Mouse (Mus musculus): ENCODE results near the gene Rplp2. TPM values are rescaled to one million over a fixed set of nuclear protein-coding genes. Genes with fewer than 3 reads are reported as not detected.

Rplp2 gene
- polyA plus RNA-seq, 1 experiment from 2014 or later, result 1,319 TPM

- Histone ChIP-seq H3K9me3 (no peaks in the 10 kb centered on the region), H3K4me1 (peaks cover 26% of the 10 kb centered on the region), H3K4me3 (replicated peaks) (peak overlapping the region; percentile 75), H3K36me3 (peaks cover 8% of the 10 kb centered on the region; the same call in 1 of the 2 replicates), H3K27ac (peak overlapping the region; percentile 88), H3K4me2 (peak overlapping the region; percentile 96), H3K27me3 (replicated peaks) (0 out of 2 replicates have a peak, but pooled peaks cover 6% of the 10 kb centered on the region), H3K9ac (peak overlapping the region; percentile 67)
- ATAC-seq (ENCODE audit: insufficient read depth, low FRiP score, low read depth), result peak; percentile 24; the same call in 1 of the 2 replicates
- WGBS, result under 1% methylated on average over 23 of the region's 23 CpGs
These were observed 8.6 kb downstream of the Rplp2 start for GRCm38 (mm10) chr7:141455610-141456314.

- Histone ChIP-seq H3K36me3 (0 out of 2 replicates have a peak, but pooled peaks cover 4% of the 10 kb centered on the region), H3K9ac (no peak overlapping the region), H3K9me3 (no peaks in the 10 kb centered on the region), H3K27me3 (replicated peaks) (peaks cover 8% of the 10 kb centered on the region; the same call in 1 of the 2 replicates), H3K4me2 (peak overlapping the region; percentile 1; the same call in 1 of the 2 replicates), H3K4me3 (replicated peaks) (0 out of 2 replicates have a peak overlapping the region, but pooled peaks have one; percentile 75), H3K4me1 (peaks cover 36% of the 10 kb centered on the region), H3K27ac (no peak overlapping the region)
- 89% methylated on average over 6 of the region's 6 CpGs for WGBS
- ATAC-seq (ENCODE audit: insufficient read depth, low FRiP score, low read depth), result no peak
These were observed 9.6 kb downstream of the Rplp2 start for GRCm38 (mm10) chr7:141456739-141457138.

- no peak overlapping the region for H3K4me3 ChIP-seq (replicated peaks)
- H3K4me1 ChIP-seq, result peaks cover 38% of the 10 kb centered on the region
- no peak overlapping the region for H3K4me2 ChIP-seq
- no peak for ATAC-seq (ENCODE audit: insufficient read depth, low FRiP score, low read depth)
- no peak overlapping the region for H3K9ac ChIP-seq
- H3K27ac ChIP-seq, result no peak overlapping the region
- WGBS, result 94% methylated on average over 14 of the region's 14 CpGs
- 0 out of 2 replicates have a peak, but pooled peaks cover 4% of the 10 kb centered on the region for H3K36me3 ChIP-seq
- H3K9me3 ChIP-seq, result no peaks in the 10 kb centered on the region
- H3K27me3 ChIP-seq (replicated peaks), result peaks cover 13% of the 10 kb centered on the region; the same call in 1 of the 2 replicates
These were observed 10.1 kb downstream of the Rplp2 start for GRCm38 (mm10) chr7:141457236-141457635.

GRCm38 (mm10) chr7:141457986-141458660 is 11.0 kb downstream of the Rplp2 start:
- Histone ChIP-seq H3K9ac (no peak overlapping the region), H3K4me2 (no peak overlapping the region)

GRCm38 (mm10) chr7:141458661-141459060 is 11.5 kb downstream of the Rplp2 start:
- Histone ChIP-seq H3K36me3 (0 out of 2 replicates have a peak, but pooled peaks cover 4% of the 10 kb centered on the region), H3K9me3 (no peaks in the 10 kb centered on the region), H3K4me3 (replicated peaks) (no peak overlapping the region), H3K9ac (no peak overlapping the region), H3K4me2 (no peak overlapping the region), H3K4me1 (peaks cover 47% of the 10 kb centered on the region), H3K27ac (no peak overlapping the region), H3K27me3 (replicated peaks) (peaks cover 24% of the 10 kb centered on the region)
- ATAC-seq (ENCODE audit: insufficient read depth, low FRiP score, low read depth), result no peak
- 88% methylated on average over 11 of the region's 11 CpGs for WGBS

More at GRCm38 (mm10) chr7:141457986-141458660, 11.0 kb downstream of the Rplp2 start:
- H3K4me3 ChIP-seq (replicated peaks), result no peak overlapping the region
- 78% methylated on average over 15 of the region's 15 CpGs for WGBS
- no peak overlapping the region for H3K27ac ChIP-seq
- ATAC-seq (ENCODE audit: insufficient read depth, low FRiP score, low read depth), result no peak
- H3K27me3 ChIP-seq (replicated peaks), result peaks cover 20% of the 10 kb centered on the region
- H3K36me3 ChIP-seq, result 0 out of 2 replicates have a peak, but pooled peaks cover 4% of the 10 kb centered on the region
- peaks cover 42% of the 10 kb centered on the region for H3K4me1 ChIP-seq
- H3K9me3 ChIP-seq, result no peaks in the 10 kb centered on the region

GRCm38 (mm10) chr7:141459301-141459711 is 12.1 kb downstream of the Rplp2 start:
- peaks cover 30% of the 10 kb centered on the region for H3K27me3 ChIP-seq (replicated peaks)
- 87% methylated on average over 17 of the region's 17 CpGs for WGBS
- no peak overlapping the region for H3K27ac ChIP-seq
- H3K4me1 ChIP-seq, result peaks cover 50% of the 10 kb centered on the region
- no peak overlapping the region for H3K4me2 ChIP-seq
- H3K9ac ChIP-seq, result no peak overlapping the region
- no peaks in the 10 kb centered on the region for H3K9me3 ChIP-seq
- 0 out of 2 replicates have a peak, but pooled peaks cover 4% of the 10 kb centered on the region for H3K36me3 ChIP-seq
- no peak overlapping the region for H3K4me3 ChIP-seq (replicated peaks)
- ATAC-seq (ENCODE audit: insufficient read depth, low FRiP score, low read depth), result no peak

- H3K27ac ChIP-seq, result no peak overlapping the region
These were observed 12.8 kb downstream of the Rplp2 start for GRCm38 (mm10) chr7:141460001-141460390.

GRCm38 (mm10) chr7:141460391-141461113 is 13.4 kb downstream of the Rplp2 start, which contains the start of gene Cracr2b:
TSS of gene Cracr2b (plus strand) at chr7:141461094.
- Histone ChIP-seq H3K4me1 (peaks cover 56% of the 10 kb centered on the region), H3K27ac (peak within 1 kb of the TSS; percentile 33; the same call in 1 of the 2 replicates), H3K36me3 (0 out of 2 replicates have a peak, but pooled peaks cover 4% of the 10 kb centered on the region), H3K9me3 (no peaks in the 10 kb centered on the region), H3K9ac (peak within 1 kb of the TSS; percentile 37), H3K4me2 (peak within 1 kb of the TSS; percentile 82), H3K27me3 (replicated peaks) (peaks cover 38% of the 10 kb centered on the region), H3K4me3 (replicated peaks) (peak within 1 kb of the TSS; percentile 46)
- no peak for ATAC-seq (ENCODE audit: insufficient read depth, low FRiP score, low read depth)
- 52% methylated on average over 15 of the region's 15 CpGs for WGBS

More at GRCm38 (mm10) chr7:141460001-141460390, 12.8 kb downstream of the Rplp2 start:
- peaks cover 52% of the 10 kb centered on the region for H3K4me1 ChIP-seq
- H3K9me3 ChIP-seq, result no peaks in the 10 kb centered on the region
- H3K4me3 ChIP-seq (replicated peaks), result no peak overlapping the region
- no peak overlapping the region for H3K9ac ChIP-seq
- H3K36me3 ChIP-seq, result 0 out of 2 replicates have a peak, but pooled peaks cover 4% of the 10 kb centered on the region
- 41% methylated on average over 5 of the region's 5 CpGs for WGBS
- no peak for ATAC-seq (ENCODE audit: insufficient read depth, low FRiP score, low read depth)
- H3K4me2 ChIP-seq, result no peak overlapping the region
- peaks cover 37% of the 10 kb centered on the region for H3K27me3 ChIP-seq (replicated peaks)

- H3K4me3 ChIP-seq (replicated peaks), result peak overlapping the region; percentile 46
- ATAC-seq (ENCODE audit: insufficient read depth, low FRiP score, low read depth), result no peak; the same call in 1 of the 2 replicates
- no peaks in the 10 kb centered on the region for H3K9me3 ChIP-seq
- H3K27me3 ChIP-seq (replicated peaks), result peaks cover 38% of the 10 kb centered on the region
- peaks cover 54% of the 10 kb centered on the region for H3K4me1 ChIP-seq
- 3% methylated on average over 59 of the region's 59 CpGs for WGBS
- H3K9ac ChIP-seq, result peak overlapping the region; percentile 37
- 0 out of 2 replicates have a peak, but pooled peaks cover 4% of the 10 kb centered on the region for H3K36me3 ChIP-seq
- H3K4me2 ChIP-seq, result peak overlapping the region; percentile 82
- H3K27ac ChIP-seq, result peak overlapping the region; percentile 33; the same call in 1 of the 2 replicates
These were observed 14.6 kb downstream of the Rplp2 start for GRCm38 (mm10) chr7:141461521-141462332.

GRCm38 (mm10) chr7:141462333-141462821 is 15.2 kb downstream of the Rplp2 start:
- WGBS, result 22% methylated on average over 5 of the region's 5 CpGs
- peaks cover 38% of the 10 kb centered on the region for H3K27me3 ChIP-seq (replicated peaks)
- peak; percentile 8; the same call in 1 of the 2 replicates for ATAC-seq (ENCODE audit: insufficient read depth, low FRiP score, low read depth)
- no peaks in the 10 kb centered on the region for H3K9me3 ChIP-seq
- peaks cover 57% of the 10 kb centered on the region for H3K4me1 ChIP-seq
- peak overlapping the region; percentile 33 for H3K27ac ChIP-seq
- peak overlapping the region; percentile 82 for H3K4me2 ChIP-seq
- 0 out of 2 replicates have a peak overlapping the region, but pooled peaks have one; percentile 37 for H3K9ac ChIP-seq
- peak overlapping the region; percentile 46 for H3K4me3 ChIP-seq (replicated peaks)
- H3K36me3 ChIP-seq, result 0 out of 2 replicates have a peak, but pooled peaks cover 4% of the 10 kb centered on the region
